Mouse (Mus musculus): Measurements from ENCODE around the gene Cpeb3. TPM values are rescaled to one million over a fixed set of nuclear protein-coding genes. Genes with fewer than 3 reads are reported as not detected.
A peak's percentile ranks its signal among the peaks of the same experiment; 100 is the strongest.
"Not testable (repeated sequence)": the region's sequence is repeated elsewhere in the genome, so short reads cannot be mapped to it uniquely, and the experiment has no call there.

Cpeb3 gene
- total RNA-seq, 2 experiments from 2014 or later, result 76.5 to 90.5 TPM

GRCm38 (mm10) chr19:37208986-37209385 is 585 bp upstream of the Cpeb3 start:
- ATAC-seq (replicated peaks; ENCODE audit: low FRiP score, poor library complexity, severe bottlenecking), result 0 out of 2 replicates have a peak, but pooled peaks have one; percentile 13

- peak; percentile 70 for ATAC-seq (replicated peaks; ENCODE audit: low FRiP score, poor library complexity, severe bottlenecking)
Measured at GRCm38 (mm10) chr19:37207303-37208175, 862 bp downstream of the Cpeb3 start, which contains the start of gene March5. Gene March5, plus strand, starts transcription at chr19:37207543.

GRCm38 (mm10) chr19:37206641-37207302 is 1.6 kb downstream of the Cpeb3 start:
- peak; percentile 31 for ATAC-seq (replicated peaks; ENCODE audit: low FRiP score, poor library complexity, severe bottlenecking)

- ATAC-seq (replicated peaks; ENCODE audit: low FRiP score, poor library complexity, severe bottlenecking), result not testable (repeated sequence)
Measured at GRCm38 (mm10) chr19:37205155-37205554, 3.2 kb downstream of the Cpeb3 start.

DNA sequence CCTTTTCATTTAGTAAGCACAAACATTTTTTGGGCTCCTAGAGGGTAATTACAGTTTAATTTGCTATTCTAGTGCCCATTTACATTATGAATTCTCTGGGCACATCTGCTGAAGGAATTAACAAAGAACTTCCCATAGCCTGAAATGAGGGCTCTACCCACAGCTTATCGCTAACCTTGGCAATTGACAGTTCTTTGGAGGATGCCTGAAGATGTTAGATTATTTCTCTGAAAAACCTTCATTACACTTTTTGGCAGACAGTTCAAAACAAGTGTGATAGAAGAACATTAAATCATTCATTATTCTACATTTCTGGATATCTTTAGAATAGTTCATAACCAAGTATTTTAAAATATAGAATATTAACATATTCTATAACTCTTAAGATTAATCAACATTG is 5.0 kb downstream of the Cpeb3 start:
- no peak for ATAC-seq (replicated peaks; ENCODE audit: low FRiP score, poor library complexity, severe bottlenecking)

DNA sequence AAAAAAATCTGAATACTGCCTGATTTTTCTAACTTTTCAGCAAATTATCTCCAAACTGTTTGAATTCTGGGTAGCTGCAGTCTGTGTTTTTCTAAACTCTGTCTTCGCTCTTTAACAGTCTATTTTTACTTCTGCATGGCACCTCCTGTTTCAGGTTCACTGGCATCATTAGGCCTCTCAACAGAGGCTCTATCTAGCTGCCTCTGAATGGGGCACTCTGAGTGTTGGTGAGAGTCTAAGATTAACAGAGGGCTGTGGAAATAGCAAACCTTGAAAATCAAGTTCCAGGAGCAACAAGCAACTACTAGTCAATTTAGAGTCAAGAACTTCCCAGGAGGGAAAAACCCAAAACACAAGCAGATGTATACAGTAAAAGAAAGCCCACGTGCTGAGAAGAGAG is 8.5 kb downstream of the Cpeb3 start:
- no peak for ATAC-seq (replicated peaks; ENCODE audit: low FRiP score, poor library complexity, severe bottlenecking)

DNA sequence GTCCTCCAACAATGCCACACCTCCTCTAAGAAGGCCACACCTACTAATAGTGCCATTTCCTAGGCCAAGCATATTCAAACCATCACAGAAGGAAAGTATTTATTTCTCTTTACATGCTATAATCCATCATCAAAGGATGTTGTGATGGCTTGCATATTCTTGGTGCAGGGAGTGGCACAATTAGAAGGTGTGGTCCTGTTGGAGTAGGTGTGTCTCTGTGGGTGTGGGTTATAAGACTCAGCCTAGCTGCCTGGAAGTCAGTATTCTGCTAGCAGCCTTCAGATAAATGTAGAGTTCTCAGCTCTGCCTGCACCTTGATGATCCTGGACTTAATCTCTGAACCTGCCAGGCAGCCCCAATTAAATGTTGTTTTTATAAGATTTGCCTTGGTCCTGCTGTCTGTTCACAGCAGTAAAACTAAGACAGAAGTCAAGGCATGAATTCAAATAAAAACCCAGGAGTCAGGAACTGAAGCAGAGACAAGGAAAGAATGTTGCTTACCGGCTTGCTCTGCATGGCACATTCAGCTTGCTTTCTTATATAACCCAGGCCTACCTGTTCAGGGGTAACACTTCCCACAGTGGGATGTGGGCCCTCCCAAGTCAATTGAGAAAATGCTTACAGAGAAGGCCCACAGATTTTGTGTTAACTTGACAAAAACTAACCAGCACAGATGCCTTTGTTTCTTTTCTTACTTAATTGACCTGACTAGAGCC is 10.1 kb downstream of the Cpeb3 start:
- peak; percentile 64 for ATAC-seq (replicated peaks; ENCODE audit: low FRiP score, poor library complexity, severe bottlenecking)

DNA sequence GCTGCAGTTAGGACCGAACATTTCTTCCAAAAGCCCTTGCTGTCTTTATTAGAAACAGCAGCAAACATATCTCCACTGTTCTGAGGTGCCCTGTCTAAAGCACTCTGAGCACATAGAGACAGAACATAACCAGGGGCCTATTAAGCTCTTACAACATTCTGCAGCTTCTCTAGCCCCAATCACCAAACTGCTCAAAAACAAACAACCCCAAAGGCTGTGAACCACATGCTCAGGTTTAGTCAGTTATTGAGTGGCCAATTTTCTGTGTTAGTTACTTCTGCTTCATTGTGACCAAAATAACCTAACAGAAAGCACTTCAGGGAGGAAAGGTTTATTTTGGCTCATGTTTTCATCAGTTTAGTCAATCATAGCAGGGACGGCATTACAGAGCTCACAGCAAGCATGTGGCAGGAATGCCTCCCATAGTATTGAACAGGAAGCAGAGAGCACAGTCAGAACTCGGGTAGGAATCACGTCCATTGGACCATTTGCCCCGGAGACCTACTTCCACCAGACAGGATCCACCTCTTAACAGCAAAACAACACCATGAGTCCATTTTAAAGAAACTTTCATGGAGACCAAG is 15.8 kb downstream of the Cpeb3 start:
- no peak for ATAC-seq (replicated peaks; ENCODE audit: low FRiP score, poor library complexity, severe bottlenecking)

- no peak for ATAC-seq (replicated peaks; ENCODE audit: low FRiP score, poor library complexity, severe bottlenecking)
Measured at GRCm38 (mm10) chr19:37188366-37188948, 19.9 kb downstream of the Cpeb3 start.

GRCm38 (mm10) chr19:37177819-37178708 is 30.3 kb downstream of the Cpeb3 start:
- peak; percentile 85 for ATAC-seq (replicated peaks; ENCODE audit: low FRiP score, poor library complexity, severe bottlenecking)

DNA sequence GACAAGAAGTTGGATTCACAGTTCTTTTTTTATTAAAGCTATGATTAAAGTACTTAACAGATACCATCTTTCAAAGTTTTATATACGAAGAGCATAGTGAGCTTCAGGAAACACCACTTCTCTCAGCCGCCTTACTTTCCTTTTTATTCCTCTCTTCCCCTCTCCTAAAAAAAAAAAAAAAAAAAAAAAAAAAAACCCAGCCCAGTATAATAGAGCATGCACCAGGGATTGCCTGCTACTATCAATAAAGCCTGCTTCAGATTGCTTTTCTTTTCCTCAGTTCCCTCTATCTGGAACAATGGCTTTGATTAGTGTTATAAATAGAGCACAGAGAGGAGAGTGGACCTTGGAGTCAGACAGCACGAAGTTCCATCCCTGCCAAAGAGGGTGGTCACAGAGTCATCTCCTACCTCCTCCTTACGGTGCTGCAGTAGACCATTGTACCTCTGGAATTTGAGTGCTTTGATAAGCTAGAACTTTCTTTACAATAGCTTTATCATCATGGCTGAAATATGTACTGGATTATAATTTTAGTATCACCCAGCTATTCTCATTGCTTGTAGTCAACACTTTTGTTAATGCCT is 31.4 kb downstream of the Cpeb3 start:
- no peak for ATAC-seq (replicated peaks; ENCODE audit: low FRiP score, poor library complexity, severe bottlenecking)

DNA sequence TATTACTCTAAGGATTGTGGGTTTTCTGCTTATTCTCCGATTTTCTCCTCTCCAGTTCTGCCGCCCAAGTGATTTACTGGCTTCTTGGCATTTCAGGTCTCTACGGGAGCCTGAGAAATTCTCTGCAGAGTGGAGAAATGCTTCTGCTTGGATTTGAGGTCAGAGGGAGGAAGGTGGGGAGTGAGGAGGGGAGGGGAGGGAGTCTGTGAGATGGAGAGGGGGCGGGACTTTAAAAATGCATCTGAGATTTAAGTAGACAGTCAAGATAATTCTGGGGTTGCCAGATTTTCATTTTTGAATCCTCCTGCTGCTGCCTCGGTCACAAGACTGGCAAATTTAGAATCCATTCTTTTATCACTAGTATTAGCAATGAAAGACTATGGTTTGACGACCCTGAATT is 32.5 kb downstream of the Cpeb3 start:
- no peak for ATAC-seq (replicated peaks; ENCODE audit: low FRiP score, poor library complexity, severe bottlenecking)

DNA sequence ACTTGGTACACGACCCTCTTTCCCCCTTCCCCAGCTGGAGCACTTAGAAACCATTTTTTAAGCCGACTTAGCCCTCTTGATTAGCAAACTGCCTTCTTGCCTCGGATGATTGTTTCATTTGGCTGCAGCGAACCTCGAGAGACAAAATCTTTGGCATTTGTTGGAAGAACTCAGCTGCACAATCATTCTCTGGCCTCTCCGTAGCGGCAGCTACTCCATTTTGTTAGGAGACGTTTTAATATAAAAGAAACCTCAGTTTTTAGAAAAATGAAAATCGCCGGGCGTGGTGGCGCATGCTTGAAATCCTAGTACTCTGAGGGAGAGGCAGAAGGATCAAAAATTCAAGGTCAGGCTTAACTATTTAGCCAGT is 33.0 kb downstream of the Cpeb3 start:
- no peak for ATAC-seq (replicated peaks; ENCODE audit: low FRiP score, poor library complexity, severe bottlenecking)

GRCm38 (mm10) chr19:37174716-37175435 is 33.5 kb downstream of the Cpeb3 start:
- ATAC-seq (replicated peaks; ENCODE audit: low FRiP score, poor library complexity, severe bottlenecking), result no peak

GRCm38 (mm10) chr19:37174116-37174715 is 34.2 kb downstream of the Cpeb3 start:
- no peak for ATAC-seq (replicated peaks; ENCODE audit: low FRiP score, poor library complexity, severe bottlenecking)

GRCm38 (mm10) chr19:37173331-37174115 is 34.9 kb downstream of the Cpeb3 start:
- ATAC-seq (replicated peaks; ENCODE audit: low FRiP score, poor library complexity, severe bottlenecking), result no peak

All from erythroblast, adult 5-6 weeks (primary cell).